Mouse (Mus musculus) midbrain, embryonic 15.5 days (tissue): ENCODE measurements around the gene Fgfr1op2. TPM values are rescaled to one million over a fixed set of nuclear protein-coding genes. Genes with fewer than 3 reads are reported as not detected.

Source experiments
- ATAC-seq: fragments of 200-750 bp; cut with Nextera tagmentation; replicated peaks from 2 replicates; pipeline ENCODE4 v1.8.0; 2017; ENCODE audit warnings: moderate TSS enrichment
- H3K27ac ChIP-seq: fragments of 300-500 bp; sonication (generic); 2 replicates; pipeline ENCODE4 v1.5.1; 2015; ENCODE audit warnings: mild to moderate bottlenecking, inconsistent platforms
- H3K27me3 ChIP-seq: fragments of 300-500 bp; sonication (generic); replicated peaks from 2 replicates; pipeline ENCODE4 v1.6.1; 2015; ENCODE audit warnings: inconsistent platforms
- H3K36me3 ChIP-seq: fragments of 300-500 bp; sonication (generic); replicated peaks from 2 replicates; pipeline ENCODE4 v1.6.1; 2015; ENCODE audit warnings: inconsistent platforms
- H3K4me1 ChIP-seq: fragments of 300-500 bp; sonication (generic); 2 replicates; pipeline ENCODE4 v1.6.1; 2015; ENCODE audit warnings: inconsistent platforms
- H3K4me2 ChIP-seq: fragments of 300-500 bp; sonication (generic); 2 replicates; pipeline ENCODE4 v1.6.1; 2015; ENCODE audit warnings: inconsistent platforms, mild to moderate bottlenecking, moderate library complexity
- H3K4me3 ChIP-seq: fragments of 300-500 bp; sonication (generic); 2 replicates; pipeline ENCODE4 v1.5.1; 2015; ENCODE audit warnings: mild to moderate bottlenecking, inconsistent platforms
- H3K9ac ChIP-seq: fragments of 300-500 bp; sonication (generic); 2 replicates; pipeline ENCODE4 v1.6.1; 2015; ENCODE audit warnings: mild to moderate bottlenecking, inconsistent platforms
- H3K9me3 ChIP-seq: fragments of 300-500 bp; sonication (generic); 2 replicates; pipeline ENCODE4 v1.6.1; 2016; ENCODE audit warnings: inconsistent platforms
- WGBS: fragments of 180-500 bp; shearing (Covaris S2); methylation state at CpG from one replicate; pipeline ENCODE4 v1.1.7; 2015; ENCODE audit warnings: mixed read lengths; 5-methylcytosine and 5-hydroxymethylcytosine counted together
- polyA plus RNA-seq: library from polyadenylated mRNA; unstranded; fragments of >200 nt; fragmentation: Nextera tagmentation; extraction: Ambion mirVana; gene quantifications from 2 replicates; pipeline ENCODE4 v1.2.1, GENCODE M21; 2015

The Fgfr1op2 gene
- polyA plus RNA-seq, 1 experiment from 2014 or later = 38.7 TPM

DNA sequence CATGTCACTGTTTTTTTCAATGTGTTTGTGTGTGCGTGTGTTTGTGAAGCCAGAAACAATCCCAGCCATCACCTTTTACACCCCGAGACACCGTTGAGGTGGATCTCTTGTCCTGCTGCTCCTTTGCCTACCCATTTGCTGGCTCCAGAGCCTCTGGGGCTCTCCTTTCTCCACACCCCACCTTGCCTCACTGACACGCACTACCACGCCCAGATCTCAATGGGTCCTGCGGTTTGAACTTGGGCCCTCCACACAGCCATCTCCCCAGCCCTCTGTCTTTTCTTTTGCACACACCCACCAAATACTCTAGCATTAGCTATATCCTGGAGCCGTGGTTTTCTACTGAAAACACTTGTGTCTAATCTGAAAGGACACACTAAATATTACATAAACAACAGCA is 34.9 kb downstream of the Fgfr1op2 start:
- no peaks in the 10 kb centered on the region for H3K4me1 ChIP-seq
- 96% methylated on average over 7 of the region's 7 CpGs for WGBS
- no peak overlapping the region for H3K27ac ChIP-seq
- H3K9me3 ChIP-seq = no peaks in the 10 kb centered on the region
- H3K36me3 ChIP-seq = peaks cover 16% of the 10 kb centered on the region; the same call in 1 of the 2 replicates
- no peak overlapping the region for H3K9ac ChIP-seq
- ATAC-seq = no peak
- no peaks in the 10 kb centered on the region for H3K27me3 ChIP-seq
- H3K4me3 ChIP-seq = no peak overlapping the region
- no peak overlapping the region for H3K4me2 ChIP-seq

DNA sequence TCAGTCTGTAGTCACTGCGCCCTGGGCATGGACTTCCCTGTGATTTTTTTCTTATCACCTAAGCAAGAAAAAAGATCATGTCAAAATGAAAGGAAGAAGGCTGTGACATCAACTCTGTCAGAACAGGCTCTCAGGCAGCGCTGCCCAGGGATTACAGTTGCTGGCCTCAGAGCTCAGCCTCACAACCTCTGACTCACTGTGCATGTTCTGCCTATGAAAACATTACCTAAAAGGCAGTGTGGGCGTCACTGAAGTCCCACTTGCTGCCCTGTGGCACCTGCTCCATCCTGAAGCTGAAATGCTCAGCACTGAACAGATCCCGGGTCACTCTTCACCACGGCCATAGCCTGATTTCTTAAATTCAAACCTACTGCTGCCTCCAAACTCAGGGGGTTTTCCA is 35.7 kb downstream of the Fgfr1op2 start:
- no peak overlapping the region for H3K4me2 ChIP-seq
- H3K27me3 ChIP-seq = no peaks in the 10 kb centered on the region
- H3K9ac ChIP-seq = no peak overlapping the region
- H3K9me3 ChIP-seq = no peaks in the 10 kb centered on the region
- WGBS = 90% methylated on average over 5 of the region's 5 CpGs
- ATAC-seq = no peak
- peaks cover 16% of the 10 kb centered on the region; the same call in 1 of the 2 replicates for H3K36me3 ChIP-seq
- H3K4me1 ChIP-seq = no peaks in the 10 kb centered on the region
- H3K27ac ChIP-seq = no peak overlapping the region
- H3K4me3 ChIP-seq = no peak overlapping the region

DNA sequence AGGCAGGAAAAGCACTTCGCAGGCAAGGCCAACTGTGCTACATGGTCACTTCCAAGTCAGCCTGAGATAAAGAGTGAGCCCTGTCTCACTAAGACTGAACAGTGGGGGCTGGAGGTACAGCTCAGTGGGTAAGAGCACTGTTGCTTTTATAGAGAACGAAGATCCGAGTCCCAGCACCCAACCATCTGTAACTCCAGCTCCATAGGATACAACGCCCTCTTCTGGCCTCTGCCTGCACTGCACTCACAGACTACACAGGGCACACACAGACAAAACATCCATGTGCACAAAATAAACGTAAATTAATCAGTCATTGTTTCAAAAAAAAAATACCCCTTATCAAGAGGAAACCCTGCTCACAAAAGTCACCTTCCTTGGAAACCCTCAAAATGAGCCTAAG is 36.9 kb downstream of the Fgfr1op2 start:
- no peak overlapping the region for H3K4me2 ChIP-seq
- no peak overlapping the region for H3K9ac ChIP-seq
- H3K9me3 ChIP-seq = no peaks in the 10 kb centered on the region
- ATAC-seq = no peak
- H3K27ac ChIP-seq = no peak overlapping the region
- no peaks in the 10 kb centered on the region for H3K27me3 ChIP-seq
- no peaks in the 10 kb centered on the region for H3K4me1 ChIP-seq
- H3K36me3 ChIP-seq = peaks cover 26% of the 10 kb centered on the region
- H3K4me3 ChIP-seq = no peak overlapping the region
- WGBS = 92% methylated on average over 5 of the region's 5 CpGs

DNA sequence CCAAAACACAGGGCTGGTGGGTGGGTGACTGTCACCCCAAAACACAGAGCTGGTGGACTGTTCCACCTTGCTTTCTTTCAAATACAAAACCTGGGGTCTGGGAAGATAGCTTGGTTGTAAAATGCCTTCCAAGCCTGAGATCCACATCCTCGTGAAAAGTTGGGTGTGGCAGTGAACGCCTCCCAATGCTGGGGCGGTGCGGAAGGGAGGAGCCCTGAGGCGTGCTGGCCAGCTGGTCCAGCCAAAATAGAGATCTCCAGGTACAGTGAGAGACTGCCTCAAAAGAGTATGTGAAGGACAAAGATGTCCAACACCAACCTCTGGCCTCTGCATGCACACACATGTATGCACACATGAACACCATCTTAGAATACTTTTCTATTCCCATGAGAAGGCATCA is 37.5 kb downstream of the Fgfr1op2 start:
- no peaks in the 10 kb centered on the region for H3K9me3 ChIP-seq
- H3K9ac ChIP-seq = no peak overlapping the region
- H3K27ac ChIP-seq = no peak overlapping the region
- H3K36me3 ChIP-seq = peaks cover 26% of the 10 kb centered on the region
- 96% methylated on average over 5 of the region's 5 CpGs for WGBS
- no peaks in the 10 kb centered on the region for H3K4me1 ChIP-seq
- H3K27me3 ChIP-seq = no peaks in the 10 kb centered on the region
- no peak for ATAC-seq
- H3K4me3 ChIP-seq = no peak overlapping the region
- no peak overlapping the region for H3K4me2 ChIP-seq

DNA sequence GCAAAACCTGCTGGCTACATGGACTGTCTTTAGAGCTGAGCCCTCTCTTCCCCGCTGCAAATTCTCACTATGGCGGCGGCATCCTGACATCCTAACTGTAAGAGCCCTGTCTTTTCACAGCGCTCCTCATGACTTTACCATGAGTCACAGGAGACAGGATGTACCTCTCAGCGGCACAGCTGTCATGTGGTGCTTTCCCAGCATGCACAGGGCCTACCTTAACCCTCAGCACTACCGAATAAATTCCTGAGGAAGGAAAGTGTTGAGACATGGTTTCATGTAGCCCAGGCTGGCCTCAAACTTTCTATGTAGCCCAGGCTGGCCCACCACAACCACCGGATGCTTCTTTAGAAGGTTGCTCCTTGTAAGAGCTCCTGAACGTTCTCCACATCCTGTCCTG is 38.9 kb downstream of the Fgfr1op2 start:
- Histone ChIP-seq H3K36me3 (peaks cover 26% of the 10 kb centered on the region), H3K4me2 (no peak overlapping the region), H3K27ac (no peak overlapping the region), H3K9ac (no peak overlapping the region), H3K27me3 (no peaks in the 10 kb centered on the region), H3K4me3 (no peak overlapping the region), H3K4me1 (no peaks in the 10 kb centered on the region), H3K9me3 (no peaks in the 10 kb centered on the region)
- 93% methylated on average over 8 of the region's 8 CpGs for WGBS
- ATAC-seq = no peak

DNA sequence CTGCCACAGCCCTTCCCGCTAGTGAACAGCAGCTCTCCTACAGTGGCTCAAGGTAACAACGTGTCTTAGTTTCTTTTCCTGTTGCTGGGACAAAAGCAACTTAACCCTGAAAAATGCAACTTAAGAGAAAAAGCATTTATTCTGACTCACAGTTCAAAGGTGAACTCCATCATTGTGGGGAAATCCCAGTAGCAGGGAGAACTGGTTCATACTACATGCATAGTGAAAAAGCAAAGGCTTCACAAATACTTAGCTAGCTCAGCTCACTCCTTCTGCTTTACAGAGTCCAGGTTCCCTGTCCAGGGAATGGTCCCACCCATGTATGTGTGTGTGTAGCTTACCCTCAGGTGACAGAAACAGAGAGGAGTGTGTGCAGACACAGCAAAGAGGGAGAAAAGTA is 39.7 kb downstream of the Fgfr1op2 start:
- WGBS = 93% methylated on average over 2 of the region's 2 CpGs

DNA sequence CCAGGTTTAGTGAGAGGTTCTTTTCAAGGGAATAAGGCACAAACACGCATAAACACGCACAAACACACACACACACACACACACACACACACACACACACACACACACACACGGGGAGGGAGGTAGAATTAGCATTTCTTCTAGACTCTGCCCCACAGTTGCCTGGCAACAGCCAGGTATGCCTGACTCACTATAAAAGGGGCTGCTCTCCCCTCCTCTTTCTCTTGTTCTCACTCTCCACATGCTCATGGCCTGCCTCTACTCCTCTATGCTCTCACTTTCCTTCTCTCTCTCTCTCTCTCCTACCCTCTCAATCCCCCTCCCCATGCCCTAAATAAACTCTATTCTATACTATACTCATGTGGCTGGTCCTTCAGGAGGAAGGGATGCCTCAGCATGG is 51.1 kb downstream of the Fgfr1op2 start:
- H3K9ac ChIP-seq = no peak overlapping the region
- no peaks in the 10 kb centered on the region for H3K36me3 ChIP-seq
- peak; percentile 70 for ATAC-seq
- no peak overlapping the region for H3K27ac ChIP-seq
- no peak overlapping the region for H3K4me3 ChIP-seq
- H3K9me3 ChIP-seq = no peaks in the 10 kb centered on the region
- WGBS = 79% methylated on average over 2 of the region's 3 CpGs
- peaks cover 7% of the 10 kb centered on the region for H3K4me1 ChIP-seq
- H3K27me3 ChIP-seq = no peaks in the 10 kb centered on the region
- no peak overlapping the region for H3K4me2 ChIP-seq

More for the DNA sequence above, 39.7 kb downstream of the Fgfr1op2 start:
- Histone ChIP-seq H3K27me3 (no peaks in the 10 kb centered on the region), H3K4me1 (no peaks in the 10 kb centered on the region), H3K36me3 (peaks cover 26% of the 10 kb centered on the region), H3K9me3 (no peaks in the 10 kb centered on the region), H3K27ac (no peak overlapping the region), H3K4me2 (no peak overlapping the region), H3K9ac (no peak overlapping the region), H3K4me3 (no peak overlapping the region)
- ATAC-seq = no peak

DNA sequence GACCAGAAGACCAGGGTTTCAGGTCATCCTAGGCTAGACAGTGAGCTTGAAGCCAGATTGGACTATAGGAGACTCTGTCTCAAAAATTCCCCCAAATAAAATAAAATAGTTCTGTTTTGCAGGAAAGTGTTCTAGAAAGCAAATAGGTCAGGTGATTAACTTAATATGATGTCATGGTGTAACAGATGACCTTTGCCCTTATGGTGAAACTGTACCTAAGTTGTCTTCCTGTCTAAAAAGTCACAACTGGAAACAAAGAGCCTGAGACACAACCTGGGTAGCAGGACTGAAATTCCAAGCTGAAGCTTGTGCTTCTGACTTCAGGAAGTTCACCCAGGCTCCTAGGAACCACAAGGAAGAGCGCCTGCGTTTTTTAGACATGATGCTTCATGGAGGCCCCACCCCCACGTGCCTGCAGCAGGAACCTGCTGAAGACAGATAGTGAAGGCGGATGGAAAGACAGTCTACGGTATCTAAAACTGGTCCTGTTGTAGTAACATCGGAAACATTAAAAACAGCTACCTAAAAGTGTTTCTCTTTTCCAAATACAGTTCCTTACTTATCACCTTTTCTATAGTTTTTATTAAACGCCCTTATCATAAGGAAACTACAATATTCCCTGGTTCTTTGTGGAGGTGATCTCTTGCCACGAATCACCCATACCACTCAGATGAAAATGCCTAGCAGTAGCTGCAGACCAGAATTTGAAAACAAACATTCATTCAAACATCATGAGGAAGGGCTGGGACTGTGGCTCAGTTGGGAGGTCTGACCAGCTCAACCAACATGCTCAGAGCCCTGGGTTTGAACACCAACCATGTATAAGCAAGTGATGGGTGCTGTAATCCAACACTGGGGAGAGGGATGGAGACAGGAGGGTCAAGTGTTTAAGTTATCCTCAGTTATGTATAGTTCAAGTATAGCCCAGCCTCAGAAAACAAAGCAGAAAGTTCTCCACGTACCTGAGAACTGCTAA is 53.1 kb downstream of the Fgfr1op2 start:
- ATAC-seq = no peak
- WGBS = 86% methylated on average over 9 of the region's 9 CpGs
- no peaks in the 10 kb centered on the region for H3K9me3 ChIP-seq
- H3K27me3 ChIP-seq = no peaks in the 10 kb centered on the region
- H3K4me1 ChIP-seq = peaks cover 16% of the 10 kb centered on the region
- no peak overlapping the region for H3K4me2 ChIP-seq
- H3K4me3 ChIP-seq = no peak overlapping the region
- H3K36me3 ChIP-seq = no peaks in the 10 kb centered on the region
- no peak overlapping the region for H3K27ac ChIP-seq
- no peak overlapping the region for H3K9ac ChIP-seq

DNA sequence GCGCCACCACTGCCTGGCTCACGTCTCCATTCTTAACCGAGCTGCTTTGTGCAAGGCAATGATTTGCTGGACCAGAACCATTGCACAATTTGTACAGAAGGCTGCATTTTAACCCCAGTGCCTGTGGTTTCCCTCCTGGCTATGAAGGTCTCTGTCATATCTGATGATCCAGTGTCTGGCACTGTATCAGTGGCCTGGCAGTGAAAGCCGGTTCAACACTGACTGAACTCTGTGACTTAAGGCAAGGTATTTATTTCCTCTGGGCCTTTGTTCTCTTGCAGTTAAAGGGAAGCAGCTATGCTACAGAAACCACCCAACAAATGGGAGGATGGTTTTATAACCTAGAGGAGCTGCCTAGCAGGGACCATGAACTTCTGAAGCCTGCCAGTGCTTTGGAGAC is 54.0 kb downstream of the Fgfr1op2 start:
- peaks cover 16% of the 10 kb centered on the region for H3K4me1 ChIP-seq
- no peak for ATAC-seq
- WGBS = 81% methylated on average over 4 of the region's 4 CpGs

DNA sequence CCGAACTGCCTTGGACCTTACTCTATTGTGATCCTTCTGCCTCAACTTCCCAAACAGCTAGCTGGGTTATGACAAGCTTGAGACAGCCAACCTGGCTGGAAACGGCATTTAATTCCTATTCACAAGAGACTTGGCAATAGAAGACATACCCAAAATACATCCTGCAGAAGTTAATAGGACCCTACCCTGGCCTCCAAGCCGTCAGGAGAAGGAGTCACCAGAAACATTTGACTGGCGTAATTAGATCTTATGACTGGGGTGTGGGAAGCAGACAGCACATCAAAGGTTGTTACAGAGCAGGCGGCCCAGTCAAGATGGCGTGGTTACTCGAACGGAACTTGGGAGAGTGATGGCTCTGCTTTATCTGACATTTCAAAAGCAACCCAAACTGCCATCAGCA is 54.8 kb downstream of the Fgfr1op2 start:
- Histone ChIP-seq H3K4me3 (no peak overlapping the region), H3K36me3 (no peaks in the 10 kb centered on the region), H3K4me1 (peaks cover 16% of the 10 kb centered on the region), H3K4me2 (no peak overlapping the region), H3K27me3 (no peaks in the 10 kb centered on the region), H3K27ac (no peak overlapping the region), H3K9ac (no peak overlapping the region), H3K9me3 (no peaks in the 10 kb centered on the region)
- ATAC-seq = no peak
- 82% methylated on average over 8 of the region's 8 CpGs for WGBS

More for the DNA sequence above, 54.0 kb downstream of the Fgfr1op2 start:
- H3K9ac ChIP-seq = no peak overlapping the region
- no peaks in the 10 kb centered on the region for H3K9me3 ChIP-seq
- H3K27ac ChIP-seq = no peak overlapping the region
- H3K4me3 ChIP-seq = no peak overlapping the region
- H3K36me3 ChIP-seq = no peaks in the 10 kb centered on the region
- H3K4me2 ChIP-seq = no peak overlapping the region
- no peaks in the 10 kb centered on the region for H3K27me3 ChIP-seq

DNA sequence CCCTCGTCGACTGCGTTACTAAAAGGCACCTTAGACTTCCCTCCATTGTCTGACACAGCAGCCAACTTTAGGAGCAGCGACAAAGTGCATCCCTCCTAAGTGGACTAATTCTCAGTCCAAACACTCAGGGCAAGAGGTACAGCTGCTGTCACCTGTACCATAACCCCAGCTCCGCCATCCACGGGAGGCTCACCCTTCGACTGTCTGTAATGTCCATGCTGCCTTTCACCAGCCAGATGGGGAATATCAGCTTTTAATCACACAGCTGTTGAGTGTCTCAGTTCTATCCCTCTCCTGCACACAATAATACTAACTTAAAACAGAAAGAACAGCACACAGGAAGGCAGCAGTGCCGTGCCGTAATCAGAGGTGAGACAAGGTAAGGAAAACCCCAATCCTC is 55.4 kb downstream of the Fgfr1op2 start:
- Histone ChIP-seq H3K4me2 (no peak overlapping the region), H3K27ac (no peak overlapping the region), H3K4me1 (peaks cover 16% of the 10 kb centered on the region), H3K36me3 (no peaks in the 10 kb centered on the region), H3K27me3 (no peaks in the 10 kb centered on the region), H3K9me3 (no peaks in the 10 kb centered on the region), H3K4me3 (no peak overlapping the region), H3K9ac (no peak overlapping the region)
- 78% methylated on average over 9 of the region's 9 CpGs for WGBS
- ATAC-seq = no peak

DNA sequence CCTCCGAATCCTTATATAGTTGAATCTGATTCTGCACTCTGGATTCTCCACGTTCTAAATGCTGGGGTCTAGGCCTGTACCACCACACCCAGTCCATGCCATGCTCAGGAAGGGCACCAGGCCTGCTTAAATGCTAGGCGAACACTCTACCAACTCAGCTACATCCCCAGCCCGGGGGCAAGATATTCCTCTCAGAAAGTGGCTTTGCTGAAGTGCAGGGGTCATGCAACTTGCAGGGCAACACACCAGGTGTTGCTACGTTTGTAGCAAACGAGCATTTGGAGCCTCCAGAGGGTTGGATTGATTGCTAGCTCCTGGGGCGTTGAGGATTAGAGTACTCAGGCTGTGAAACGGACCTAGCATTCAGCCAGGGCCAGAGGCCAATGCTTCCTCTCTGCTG is 56.1 kb downstream of the Fgfr1op2 start:
- Histone ChIP-seq H3K4me1 (peaks cover 16% of the 10 kb centered on the region), H3K9ac (no peak overlapping the region), H3K4me3 (peak overlapping the region; percentile 58), H3K27me3 (no peaks in the 10 kb centered on the region), H3K27ac (0 out of 2 replicates have a peak overlapping the region, but pooled peaks have one; percentile 80), H3K36me3 (no peaks in the 10 kb centered on the region), H3K9me3 (no peaks in the 10 kb centered on the region), H3K4me2 (peak overlapping the region; percentile 62)
- ATAC-seq = peak; percentile 15; the same call in 1 of the 2 replicates
- 33% methylated on average over 8 of the region's 8 CpGs for WGBS

DNA sequence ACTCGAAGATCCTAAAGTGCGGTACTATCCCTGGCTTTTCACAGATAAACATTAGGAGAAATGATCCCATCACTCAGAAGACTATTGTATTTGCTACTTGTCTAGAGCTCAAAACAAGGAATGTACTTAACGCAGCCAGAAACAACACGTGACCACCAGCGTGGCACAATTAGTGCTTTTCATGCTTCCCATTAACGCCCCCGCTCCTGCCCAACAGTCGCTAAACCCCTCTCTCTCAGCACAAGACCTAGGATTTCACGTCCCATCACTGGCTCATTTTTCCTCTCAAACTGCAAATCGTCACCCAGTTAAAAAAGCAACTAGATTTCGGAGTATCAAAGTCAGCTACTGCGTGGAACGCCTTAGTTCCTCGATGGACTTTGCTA is 56.6 kb downstream of the Fgfr1op2 start:
- Histone ChIP-seq H3K4me1 (peaks cover 16% of the 10 kb centered on the region), H3K4me2 (peak overlapping the region; percentile 62), H3K9ac (peak overlapping the region; percentile 67), H3K4me3 (peak overlapping the region; percentile 58), H3K27ac (peak overlapping the region; percentile 80), H3K27me3 (no peaks in the 10 kb centered on the region), H3K36me3 (no peaks in the 10 kb centered on the region), H3K9me3 (no peaks in the 10 kb centered on the region)
- 9% methylated on average over 14 of the region's 14 CpGs for WGBS
- peak; percentile 65; the same call in 1 of the 2 replicates for ATAC-seq
